Mouse (Mus musculus) adrenal gland, adult 8-10 months (tissue): ENCODE measurements around the gene Setd3. TPM values are rescaled to one million over a fixed set of nuclear protein-coding genes. Genes with fewer than 3 reads are reported as not detected.

Experiments
- DNase-seq: peaks from one replicate; pipeline ENCODE4 v3.0.0; 2022
- total RNA-seq, 4 experiments: library from RNA; stranded (reverse); gene quantifications; 2 replicates each; pipeline ENCODE4 v1.2.4; 2022

The Setd3 gene
- total RNA-seq, 4 experiments from 2014 or later: 119 to 134 (median 127) TPM

DNA sequence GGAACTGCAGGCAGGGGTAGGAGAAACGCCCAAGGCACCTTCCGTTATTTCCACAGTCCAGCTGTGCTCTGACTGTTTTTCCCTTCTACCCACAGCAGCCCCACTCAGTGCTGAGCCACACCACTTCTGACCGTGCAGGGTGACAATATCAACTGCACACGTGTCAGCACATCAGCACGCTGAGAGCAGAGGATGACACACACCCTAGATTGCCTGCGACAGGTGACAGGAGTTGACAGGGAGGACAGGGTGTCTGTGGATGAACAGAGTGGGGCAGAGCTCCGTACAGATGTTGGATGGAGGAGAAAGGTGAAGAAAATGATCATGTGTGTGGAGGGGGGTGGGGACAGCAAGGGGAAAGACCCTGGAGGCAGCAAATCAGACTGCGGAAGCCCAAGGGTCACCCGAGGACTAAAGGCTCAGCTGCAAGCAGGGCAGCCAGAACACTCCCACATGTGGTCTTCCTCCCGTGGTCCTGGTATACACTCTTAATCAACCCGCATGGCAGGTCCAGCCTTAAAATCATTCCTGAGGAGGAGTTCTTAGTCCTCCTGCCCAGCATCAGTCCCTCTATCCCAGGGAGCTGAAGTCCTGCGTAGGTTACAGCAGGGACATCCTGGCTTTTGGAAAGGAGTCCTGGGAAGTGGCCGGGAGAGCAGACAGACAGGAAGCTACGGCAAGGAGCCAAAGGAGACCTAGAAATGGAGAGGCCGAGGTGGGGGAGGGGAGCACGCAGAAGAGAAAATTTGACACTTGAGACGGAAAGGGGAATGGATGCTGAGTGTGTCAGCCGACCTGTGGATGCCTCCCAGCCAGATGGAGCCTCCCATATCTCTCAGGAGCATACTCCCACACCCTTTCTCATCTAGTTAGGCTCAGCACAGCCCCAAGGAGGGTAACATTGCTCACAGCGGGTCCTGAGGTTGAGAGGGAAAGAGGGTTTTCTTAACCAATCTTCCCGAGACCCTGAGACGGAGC, 108.1 kb downstream of the Setd3 start:
- DNase-seq: no peak

DNA sequence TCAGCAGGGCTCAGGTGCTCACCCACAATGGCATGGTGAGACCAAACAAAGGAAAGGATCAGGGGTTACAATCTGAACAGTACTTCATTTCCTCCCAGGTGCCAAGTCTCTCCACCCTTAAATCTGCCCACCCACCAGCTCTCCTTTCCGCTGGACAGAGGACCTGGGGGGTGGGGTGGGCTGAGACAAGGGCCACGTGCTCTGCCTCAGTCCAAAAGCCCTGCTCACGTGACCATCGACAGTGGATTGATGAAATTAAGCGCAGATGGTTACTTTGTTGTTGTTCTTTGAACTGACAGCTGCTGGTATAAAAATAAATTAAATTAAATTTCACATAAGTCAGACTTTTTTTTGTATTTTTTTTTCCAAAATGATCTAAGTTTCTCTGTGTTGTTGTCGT, 109.6 kb downstream of the Setd3 start:
- DNase-seq: no peak

DNA sequence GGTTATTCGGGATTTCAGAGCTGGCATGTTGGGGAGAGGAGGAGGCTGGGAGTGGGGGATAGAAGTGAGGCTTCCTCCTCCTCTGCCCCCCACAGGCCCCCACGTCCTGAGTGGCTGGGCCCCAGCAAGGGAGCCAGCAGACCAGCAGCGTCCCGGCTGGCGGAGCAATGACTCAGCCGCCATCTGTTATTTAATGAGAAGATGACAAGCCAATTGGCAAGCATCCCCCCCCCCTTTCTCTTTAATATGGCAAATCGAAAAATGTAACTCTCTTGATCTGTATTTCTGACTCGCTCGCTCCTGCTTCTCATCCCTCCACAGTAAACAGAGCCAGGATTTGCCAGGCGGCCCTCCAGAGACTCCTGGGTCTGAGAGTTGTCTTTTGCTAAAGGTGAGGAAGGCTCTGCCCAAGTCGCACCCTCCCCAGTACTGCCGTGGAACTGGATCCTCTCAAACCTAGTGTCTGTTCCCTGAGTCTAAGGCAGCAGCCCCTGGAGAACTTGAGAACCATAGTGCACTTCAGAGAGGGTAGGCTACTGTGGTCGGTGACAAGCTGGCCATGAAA, 111.2 kb downstream of the Setd3 start:
- no peak for DNase-seq

DNA sequence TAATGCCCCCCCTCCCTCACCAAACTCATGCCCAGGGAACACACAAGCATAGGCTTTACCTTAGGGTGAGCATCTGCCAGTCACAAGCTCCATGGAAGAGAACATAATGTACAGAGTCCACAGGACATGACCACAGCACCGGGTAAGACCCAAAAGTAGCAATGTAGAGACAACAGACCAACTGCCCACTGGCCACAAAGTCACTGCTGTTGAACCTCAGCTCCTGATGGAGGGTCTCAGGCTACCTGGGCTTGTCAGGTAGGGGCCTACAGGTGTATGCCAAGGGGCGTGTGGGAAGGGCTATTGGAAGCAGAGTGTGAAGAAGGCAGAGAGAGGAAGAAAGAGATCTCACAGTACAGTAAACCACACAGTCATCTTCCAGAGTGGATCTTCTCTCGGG, 111.9 kb downstream of the Setd3 start:
- no peak for DNase-seq

DNA sequence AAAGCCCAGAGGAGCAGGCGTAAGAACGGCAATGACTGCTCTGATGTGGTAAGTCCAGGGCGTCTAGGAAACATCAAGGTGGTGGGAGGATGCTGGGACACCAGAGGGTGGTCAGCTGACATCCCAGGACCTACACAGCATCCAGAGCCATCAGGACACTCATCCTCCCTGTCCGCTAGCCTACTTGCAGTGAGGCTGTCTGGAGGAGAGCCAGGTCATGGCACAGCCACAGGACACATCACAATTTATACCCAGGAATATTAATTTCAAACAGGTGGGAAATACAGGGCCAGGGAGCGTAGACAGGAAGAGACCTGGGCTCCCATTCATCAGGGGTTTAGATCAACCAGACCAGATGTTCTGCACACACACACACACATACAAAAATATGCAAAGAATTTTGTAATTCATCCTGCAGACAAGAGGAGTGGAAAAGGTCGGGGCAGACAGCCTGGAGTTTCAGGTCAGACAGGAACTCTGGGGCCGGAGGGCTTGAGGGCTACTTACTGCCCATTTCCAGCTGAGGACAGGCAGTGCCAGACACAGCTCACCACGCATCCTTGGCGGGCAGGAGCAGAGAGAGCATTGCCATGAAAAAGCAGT, 114.6 kb downstream of the Setd3 start:
- DNase-seq: no peak

DNA sequence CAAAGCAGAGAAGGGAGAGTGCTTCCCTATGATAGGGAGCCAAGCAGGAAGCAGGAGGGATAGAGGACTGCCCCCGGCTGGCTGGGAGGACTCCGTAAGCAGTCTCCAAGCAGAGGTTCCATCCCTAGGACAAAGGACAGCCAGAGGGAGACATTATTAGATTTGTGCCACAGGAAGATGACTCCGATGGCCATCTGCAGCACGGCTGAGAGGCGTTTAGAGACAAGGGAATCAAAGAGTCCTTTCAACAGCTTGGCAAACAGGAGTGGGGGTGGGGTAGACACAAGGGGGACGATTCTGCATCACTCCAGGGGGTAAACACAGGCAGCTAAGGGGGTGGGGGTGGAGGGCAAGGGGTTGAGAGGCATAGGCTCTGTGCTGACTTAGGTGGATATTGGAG, 115.1 kb downstream of the Setd3 start:
- no peak for DNase-seq

DNA sequence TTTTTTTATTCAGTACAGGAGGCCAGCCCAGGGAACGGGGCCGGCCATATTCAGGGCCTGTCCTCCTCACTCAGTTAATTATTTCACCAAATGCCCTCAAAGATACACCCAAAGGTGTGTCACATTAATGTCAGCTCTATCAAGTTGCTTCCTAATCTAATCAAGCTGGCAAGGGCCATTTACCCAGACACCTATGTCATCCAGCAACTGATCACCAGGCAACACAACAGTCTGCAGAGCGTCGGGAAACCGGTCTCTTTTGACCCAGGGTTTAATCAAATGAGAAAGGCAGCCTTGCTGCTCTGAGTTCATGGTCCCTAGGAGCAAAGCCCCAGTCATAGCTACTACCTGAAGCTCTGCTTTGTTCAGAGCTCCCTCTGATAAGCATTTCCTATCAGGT, 117.0 kb downstream of the Setd3 start:
- no peak for DNase-seq

DNA sequence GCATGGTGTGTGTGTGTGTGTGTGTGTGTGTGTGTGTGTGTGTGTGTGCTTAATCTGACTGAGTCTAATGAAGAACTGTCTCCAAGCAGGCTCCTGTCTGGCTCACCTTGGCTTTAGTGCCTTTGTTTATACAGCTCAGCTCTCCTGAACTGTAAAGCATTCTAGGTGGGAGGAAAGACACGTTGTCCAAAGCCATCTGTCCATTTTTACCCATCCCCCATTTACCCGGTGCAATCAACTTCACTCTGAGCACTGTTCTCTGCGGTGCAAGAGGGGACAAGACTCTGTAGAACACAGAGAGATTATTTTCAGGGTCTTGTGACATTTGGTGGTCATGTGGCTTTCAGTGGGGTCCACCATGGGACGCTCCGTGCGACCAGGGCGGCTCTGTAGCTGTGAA, 117.5 kb downstream of the Setd3 start:
- no peak for DNase-seq

Other genes with a start within 250 kb of the Setd3 start
- gene Bcl11b, start 175.7 kb downstream of the Setd3 start, total RNA-seq: under 1 TPM; 0.17 to 0.80 (median 0.55) TPM
- 10 to 100 TPM; 26.2 to 35.0 (median 29.2) TPM for gene Ccnk, start 265 bp upstream of the Setd3 start, total RNA-seq
- 10 to 100 TPM; 24.6 to 36.3 (median 29.0) TPM for gene Ccdc85c, start 96.1 kb upstream of the Setd3 start, total RNA-seq
- gene Hhipl1, start 127.0 kb upstream of the Setd3 start, total RNA-seq: 1 to 10 TPM in 3 of 4 experiments, under 1 TPM in 1; 0.81 to 1.9 (median 1.5) TPM
- gene Cyp46a1, start 155.1 kb upstream of the Setd3 start, total RNA-seq: 1 to 10 TPM; 2.1 to 7.3 (median 4.7) TPM
- gene Eml1, start 191.6 kb upstream of the Setd3 start, total RNA-seq: 10 to 100 TPM; 15.2 to 31.0 (median 22.8) TPM